Mouse (Mus musculus) heart, postnatal 0 days (tissue): ENCODE data around the gene Ypel2.

Source experiments
- CTCF ChIP-seq: IDR thresholded peaks from 2 replicates; pipeline ENCODE4 v1.5.1; 2016; ENCODE audit warnings: antibody characterized with exemption, control low read depth, low read depth
- EP300 ChIP-seq: IDR thresholded peaks from 2 replicates; pipeline ENCODE4 v1.6.1; 2016; ENCODE audit warnings: antibody characterized with exemption, low read depth

GRCm38 (mm10) chr11:86934895-86935294 is 58.6 kb downstream of the Ypel2 start:
- TF ChIP-seq CTCF (no peak), EP300 (no peak)
